Mouse (Mus musculus): ENCODE measurements around the gene Fbll1.

DNA sequence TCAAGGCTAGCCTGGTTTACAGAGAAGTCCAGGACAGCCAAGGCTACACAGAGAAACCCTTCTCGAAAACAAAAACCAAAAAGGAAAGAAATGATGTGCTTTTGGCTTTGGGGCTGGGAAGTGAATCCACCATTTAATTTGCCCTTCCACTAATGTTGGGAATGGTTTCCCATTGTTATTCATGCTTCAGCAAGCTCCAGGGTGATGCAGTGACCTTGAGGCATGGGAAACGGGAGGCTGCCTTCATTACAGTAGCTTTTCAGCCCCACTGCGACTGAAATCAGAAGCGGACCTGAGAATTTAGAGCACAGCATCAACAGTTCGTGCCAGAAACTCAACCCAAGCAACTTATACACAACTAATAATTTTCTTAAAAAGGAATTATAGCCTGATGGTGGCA lies 2.6 kb upstream of the Fbll1 start:
- TF ChIP-seq CTCF (IDR thresholded peaks at IDR 0.05; ENCODE audit: borderline replicate concordance, extremely low read depth, insufficient read depth, insufficient read length) (no peak), POLR2A (IDR thresholded peaks at IDR 0.05; ENCODE audit: borderline replicate concordance, extremely low read depth, insufficient read depth, insufficient read length, poor library complexity, severe bottlenecking) (no peak)
